Mouse (Mus musculus) embryonic facial prominence, embryonic 12.5 days (tissue): ENCODE measurements around the gene Fam217a. TPM values are rescaled to one million over a fixed set of nuclear protein-coding genes. Genes with fewer than 3 reads are reported as not detected.
"Not testable (repeated sequence)": the region's sequence is repeated elsewhere in the genome, so short reads cannot be mapped to it uniquely, and the experiment has no call there.

ENCODE experiments used
- ATAC-seq: fragments of 200-750 bp; cut with Nextera tagmentation; 2 replicates; pipeline ENCODE4 v1.8.0; 2017; ENCODE audit not compliant: insufficient number of reproducible peaks, insufficient read depth, low FRiP score, low TSS enrichment
- H3K27ac ChIP-seq: fragments of 300-500 bp; sonication (generic); 2 replicates; pipeline ENCODE4 v1.5.1; 2016; ENCODE audit warnings: mild to moderate bottlenecking
- H3K27me3 ChIP-seq: fragments of 300-500 bp; sonication (generic); 2 replicates; pipeline ENCODE4 v1.6.1; 2016; ENCODE audit warnings: mild to moderate bottlenecking, moderate library complexity
- H3K36me3 ChIP-seq: fragments of 300-500 bp; sonication (generic); 2 replicates; pipeline ENCODE4 v1.6.1; 2016; ENCODE audit warnings: mild to moderate bottlenecking
- H3K4me1 ChIP-seq: fragments of 300-500 bp; sonication (generic); 2 replicates; pipeline ENCODE4 v1.6.1; 2016
- H3K4me2 ChIP-seq: fragments of 300-500 bp; sonication (generic); replicated peaks from 2 replicates; pipeline ENCODE4 v1.6.1; 2016; ENCODE audit warnings: mild to moderate bottlenecking, moderate library complexity
- H3K4me3 ChIP-seq: fragments of 300-500 bp; sonication (generic); 2 replicates; pipeline ENCODE4 v1.5.1; 2016; ENCODE audit warnings: mild to moderate bottlenecking
- H3K9ac ChIP-seq: fragments of 300-500 bp; sonication (generic); 2 replicates; pipeline ENCODE4 v1.6.1; 2016; ENCODE audit warnings: mild to moderate bottlenecking, moderate library complexity
- H3K9me3 ChIP-seq: fragments of 300-500 bp; sonication (generic); 2 replicates; pipeline ENCODE4 v1.6.1; 2016; ENCODE audit warnings: mild to moderate bottlenecking, moderate library complexity
- WGBS: fragments of 180-500 bp; shearing (Covaris S2); methylation state at CpG from one replicate; pipeline ENCODE4 v1.1.7; 2016; 5-methylcytosine and 5-hydroxymethylcytosine counted together
- polyA plus RNA-seq: library from polyadenylated mRNA; unstranded; fragments of >200 nt; fragmentation: Nextera tagmentation; extraction: Ambion mirVana; gene quantifications from 2 replicates; pipeline ENCODE4 v1.2.1, GENCODE M21; 2016

The Fam217a gene
- polyA plus RNA-seq, 1 experiment from 2014 or later = 1.5 TPM

DNA sequence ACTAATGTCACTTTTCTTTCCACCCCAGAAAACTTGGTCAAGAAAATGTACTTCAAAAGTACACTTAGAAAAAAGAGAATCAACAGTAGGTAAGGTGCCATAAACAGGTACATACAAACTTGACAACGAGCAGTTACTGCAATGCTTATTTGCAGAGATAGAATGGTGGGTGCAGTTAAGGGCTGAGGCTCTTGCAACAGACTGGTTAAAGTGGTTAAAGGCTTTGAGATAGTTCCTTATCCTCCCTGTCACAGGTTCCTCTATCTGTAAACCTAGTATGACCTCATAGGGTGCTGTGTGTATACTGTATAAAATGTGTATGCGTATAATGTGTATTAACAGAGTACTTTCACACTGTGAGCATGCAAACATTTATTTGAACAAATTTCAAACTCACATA lies 27.3 kb upstream of the Fam217a start:
- not testable (repeated sequence) for H3K27me3 ChIP-seq, H3K36me3 ChIP-seq, H3K4me1 ChIP-seq, H3K4me2 ChIP-seq, H3K4me3 ChIP-seq, H3K9ac ChIP-seq, H3K9me3 ChIP-seq, ATAC-seq, H3K27ac ChIP-seq
- WGBS = 91% methylated on average over 2 of the region's 2 CpGs

DNA sequence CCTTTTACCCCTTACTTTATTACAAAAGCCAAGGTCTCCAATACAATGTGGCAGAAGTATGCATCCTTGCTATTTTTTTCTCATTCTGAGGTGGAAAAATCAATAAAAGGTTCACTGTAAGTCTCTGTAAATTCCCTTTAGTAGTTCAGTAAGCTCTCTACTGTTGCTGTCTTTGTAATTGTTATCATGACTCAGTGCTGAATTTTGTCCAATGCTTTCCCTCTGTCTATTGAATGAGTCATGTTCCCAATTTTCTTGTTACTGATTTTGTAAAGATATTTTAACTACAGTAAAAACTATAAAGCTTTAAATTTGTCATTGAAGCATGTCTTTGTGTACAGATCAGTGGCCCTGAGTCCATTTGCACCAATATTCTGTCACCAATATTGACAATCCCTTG lies 18.3 kb upstream of the Fam217a start:
- Histone ChIP-seq H3K9me3 (no peaks in the 10 kb centered on the region), H3K36me3 (no peaks in the 10 kb centered on the region), H3K4me2 (no peak overlapping the region), H3K27me3 (no peaks in the 10 kb centered on the region), H3K4me3 (no peak overlapping the region), H3K4me1 (no peaks in the 10 kb centered on the region), H3K9ac (no peak overlapping the region), H3K27ac (no peak overlapping the region)
- no peak for ATAC-seq

GRCm38 (mm10) chr13:34934931-34935644 lies 11.0 kb upstream of the Fam217a start:
- no peak overlapping the region for H3K9ac ChIP-seq
- no peak overlapping the region for H3K4me3 ChIP-seq
- no peak for ATAC-seq
- 74% methylated on average over 10 of the region's 10 CpGs for WGBS
- no peak overlapping the region for H3K27ac ChIP-seq
- no peaks in the 10 kb centered on the region for H3K27me3 ChIP-seq
- no peaks in the 10 kb centered on the region for H3K9me3 ChIP-seq
- H3K4me1 ChIP-seq = no peaks in the 10 kb centered on the region
- H3K4me2 ChIP-seq = no peak overlapping the region
- H3K36me3 ChIP-seq = no peaks in the 10 kb centered on the region

DNA sequence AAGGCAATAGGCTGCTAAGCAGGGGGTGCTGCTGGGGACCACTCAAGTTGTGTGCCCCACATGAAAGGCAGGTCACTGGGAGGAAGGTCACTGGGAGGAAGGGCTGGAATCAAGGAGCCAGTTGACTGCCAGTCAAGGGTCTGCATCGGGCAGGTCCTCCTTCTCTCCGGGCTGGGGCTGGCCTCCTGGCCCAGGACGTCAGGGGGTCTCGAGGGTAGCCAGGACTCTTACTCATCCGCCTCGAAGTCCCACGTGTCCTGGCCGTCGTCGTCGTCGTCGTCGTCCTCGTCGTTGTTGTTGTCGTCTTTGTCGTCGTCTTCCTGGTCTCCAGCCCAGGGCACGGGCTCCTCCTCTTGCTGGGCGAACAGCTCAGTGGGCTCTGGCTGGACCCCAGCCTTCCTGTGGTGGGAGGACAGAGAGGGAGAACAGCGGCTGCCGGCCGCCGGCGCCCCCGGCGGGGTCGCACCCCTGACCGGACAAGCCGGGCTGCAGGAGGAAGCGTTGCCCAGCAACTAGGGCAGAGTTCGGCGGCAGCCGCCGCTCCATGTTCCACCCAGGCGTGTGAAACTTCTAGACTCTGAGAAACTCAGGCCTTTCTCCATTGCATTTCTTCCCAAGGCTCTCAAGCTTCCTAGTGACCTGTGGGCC lies 7.5 kb downstream of the Fam217a start:
- ATAC-seq = no peak
- H3K4me1 ChIP-seq = 0 out of 2 replicates have a peak, but pooled peaks cover 3% of the 10 kb centered on the region
- H3K27me3 ChIP-seq = no peaks in the 10 kb centered on the region
- H3K4me3 ChIP-seq = peak overlapping the region; percentile 29
- no peaks in the 10 kb centered on the region for H3K9me3 ChIP-seq
- no peak overlapping the region for H3K27ac ChIP-seq
- no peaks in the 10 kb centered on the region for H3K36me3 ChIP-seq
- H3K4me2 ChIP-seq = peak overlapping the region; percentile 48
- H3K9ac ChIP-seq = no peak overlapping the region
- WGBS = 49% methylated on average over 37 of the region's 37 CpGs

GRCm38 (mm10) chr13:34914614-34915013 lies 9.5 kb downstream of the Fam217a start:
- no peaks in the 10 kb centered on the region for H3K9me3 ChIP-seq
- H3K36me3 ChIP-seq = no peaks in the 10 kb centered on the region
- 87% methylated on average over 9 of the region's 9 CpGs for WGBS
- no peaks in the 10 kb centered on the region for H3K27me3 ChIP-seq
- no peak overlapping the region for H3K4me2 ChIP-seq
- ATAC-seq = no peak
- H3K4me3 ChIP-seq = no peak overlapping the region
- H3K27ac ChIP-seq = no peak overlapping the region
- H3K9ac ChIP-seq = no peak overlapping the region
- H3K4me1 ChIP-seq = 0 out of 2 replicates have a peak, but pooled peaks cover 3% of the 10 kb centered on the region

DNA sequence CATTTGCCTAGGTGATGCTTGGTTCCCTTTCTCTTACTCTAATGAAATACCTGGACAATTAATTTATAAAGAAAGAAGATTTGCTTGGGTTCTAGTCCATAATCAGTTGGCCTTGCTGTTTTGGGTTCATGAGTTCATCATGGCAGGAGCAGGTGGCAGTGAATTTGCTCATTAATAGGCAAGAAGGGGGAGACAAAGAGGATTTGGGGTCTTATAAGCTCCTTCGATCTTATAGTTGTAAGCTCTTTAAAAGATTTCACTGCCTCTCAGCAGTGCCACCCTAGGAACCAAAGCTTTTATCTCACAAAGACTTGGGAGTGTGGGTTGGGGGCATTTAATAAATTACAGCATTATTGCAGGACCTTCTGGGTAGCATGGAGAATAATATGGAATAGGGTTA lies 31.2 kb downstream of the Fam217a start:
- 91% methylated on average over 1 of the region's 1 CpGs for WGBS
- Histone ChIP-seq H3K4me1 (no peaks in the 10 kb centered on the region), H3K27me3 (no peaks in the 10 kb centered on the region), H3K4me2 (no peak overlapping the region), H3K9ac (no peak overlapping the region), H3K9me3 (no peaks in the 10 kb centered on the region), H3K27ac (no peak overlapping the region), H3K4me3 (no peak overlapping the region), H3K36me3 (peaks cover 84% of the 10 kb centered on the region)
- ATAC-seq = no peak

DNA sequence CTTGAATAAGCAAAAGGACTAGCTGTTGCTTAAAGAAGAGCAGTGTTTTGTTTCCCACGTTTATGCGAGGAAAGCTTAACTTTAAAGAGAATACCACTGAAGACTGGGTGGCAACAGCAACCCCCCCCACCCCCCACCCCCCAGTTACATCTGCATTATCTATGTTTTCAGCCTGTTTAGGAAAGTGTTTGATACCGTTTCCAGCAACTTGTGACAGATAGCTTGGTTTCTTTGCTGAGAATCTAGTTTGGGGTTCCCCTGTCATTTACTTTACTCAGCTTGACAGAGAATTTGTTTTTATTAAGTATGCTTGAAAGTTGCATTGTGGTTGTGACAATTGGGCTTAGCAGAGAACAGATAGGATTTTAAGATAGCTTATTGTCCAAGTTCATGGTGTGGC lies 47.6 kb downstream of the Fam217a start:
- H3K4me3 ChIP-seq = peak overlapping the region; percentile 92
- peaks cover 19% of the 10 kb centered on the region for H3K4me1 ChIP-seq
- 11% methylated on average over 3 of the region's 3 CpGs for WGBS
- ATAC-seq = no peak
- peak overlapping the region; percentile 87 for H3K4me2 ChIP-seq
- H3K9me3 ChIP-seq = no peaks in the 10 kb centered on the region
- no peaks in the 10 kb centered on the region for H3K27me3 ChIP-seq
- H3K36me3 ChIP-seq = no peaks in the 10 kb centered on the region
- peak overlapping the region; percentile 96 for H3K9ac ChIP-seq
- H3K27ac ChIP-seq = no peak overlapping the region

DNA sequence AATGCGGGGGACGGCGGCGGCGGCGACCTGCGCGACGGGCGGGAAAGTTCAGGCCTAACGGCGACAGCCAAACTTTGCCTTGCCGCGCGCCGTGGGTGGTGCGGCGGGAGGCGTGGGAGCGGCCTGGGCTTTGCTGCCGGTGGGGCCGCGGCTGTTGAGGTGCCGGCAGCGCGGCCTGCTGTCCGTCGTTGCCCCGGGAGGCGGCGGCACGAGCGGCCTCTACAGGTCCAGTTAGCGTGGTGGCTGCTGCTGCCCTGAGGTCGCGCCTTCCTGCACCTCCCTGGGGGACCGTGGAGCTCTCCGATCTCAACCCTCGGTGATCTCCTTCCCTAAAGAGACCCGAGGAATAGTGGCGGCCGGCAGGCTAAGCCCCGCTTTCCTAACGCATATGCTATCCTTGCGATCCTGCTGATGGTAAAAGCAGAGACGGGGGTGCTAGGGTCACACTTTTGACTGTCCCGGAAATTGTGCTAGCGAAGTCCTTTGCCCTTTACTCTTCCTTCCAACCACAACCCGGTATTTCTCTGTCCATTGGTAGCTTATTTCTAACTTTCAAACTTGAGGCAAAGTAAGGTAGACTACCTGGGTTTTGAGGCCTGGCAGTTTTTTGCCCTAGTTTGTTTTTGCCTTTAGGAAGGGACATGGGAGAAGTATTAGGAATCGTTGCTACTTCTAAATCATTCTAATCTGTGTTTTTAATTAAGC lies 48.2 kb downstream of the Fam217a start:
- peak overlapping the region; percentile 96 for H3K9ac ChIP-seq
- H3K4me2 ChIP-seq = peak overlapping the region; percentile 87
- H3K4me3 ChIP-seq = peak overlapping the region; percentile 92
- WGBS = under 1% methylated on average over 50 of the region's 50 CpGs
- no peaks in the 10 kb centered on the region for H3K27me3 ChIP-seq
- H3K9me3 ChIP-seq = no peaks in the 10 kb centered on the region
- H3K4me1 ChIP-seq = peaks cover 19% of the 10 kb centered on the region
- peak; percentile 18; the same call in 1 of the 2 replicates for ATAC-seq
- H3K27ac ChIP-seq = peak overlapping the region; percentile 99
- no peaks in the 10 kb centered on the region for H3K36me3 ChIP-seq

DNA sequence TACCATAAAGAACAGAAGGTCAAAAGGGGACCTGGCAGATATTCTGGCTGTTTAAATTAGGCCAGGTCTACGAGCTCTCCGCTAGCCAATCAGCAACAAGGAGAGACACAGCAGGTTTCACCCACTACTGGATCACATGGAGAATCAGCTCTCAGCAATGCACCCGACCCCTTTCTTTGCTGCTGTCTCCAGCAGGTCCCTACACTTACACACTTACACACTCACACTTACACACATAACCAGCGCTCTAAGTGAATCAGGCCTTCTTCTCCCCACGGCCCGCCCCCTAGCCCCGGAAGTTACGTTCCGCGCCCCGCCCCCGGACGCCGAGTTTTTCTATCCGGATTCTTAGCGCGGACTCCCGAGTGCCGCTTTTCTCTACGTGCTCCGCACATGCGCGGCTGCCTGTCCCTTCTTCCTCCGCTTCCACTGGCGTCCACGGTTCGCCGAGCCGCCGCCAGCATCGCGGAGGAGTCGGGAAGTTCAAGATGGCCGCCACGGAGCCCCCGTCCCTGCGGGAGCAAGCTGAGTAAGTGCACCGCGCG lies 48.9 kb downstream of the Fam217a start, which contains the start of gene Prpf4b:
TSS of gene Prpf4b (plus strand) at position 137 of the 545 bp plus-strand sequence.
- H3K27ac ChIP-seq = peak within 1 kb of the TSS; percentile 99

DNA sequence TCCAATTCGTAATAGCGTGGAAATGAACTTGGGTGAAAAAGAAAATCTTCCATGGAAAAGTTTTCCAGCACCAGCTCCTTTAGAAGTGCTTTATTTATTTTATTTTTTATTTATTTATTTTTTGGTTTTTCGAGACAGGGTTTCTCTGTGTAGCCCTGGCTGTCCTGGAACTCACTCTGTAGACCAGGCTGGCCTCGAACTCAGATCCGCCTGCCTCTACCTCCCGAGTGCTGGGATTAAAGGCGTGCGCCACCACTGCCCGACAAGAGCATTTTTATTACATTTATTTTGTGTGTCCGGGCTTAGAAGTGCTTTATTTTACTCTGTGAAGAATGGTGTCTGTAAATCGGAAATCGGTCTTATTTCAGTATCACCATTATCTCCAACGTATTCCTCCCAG lies 49.4 kb downstream of the Fam217a start:
- 17% methylated on average over 13 of the region's 13 CpGs for WGBS
- Histone ChIP-seq H3K4me2 (peak overlapping the region; percentile 87), H3K4me1 (peaks cover 19% of the 10 kb centered on the region), H3K9ac (peak overlapping the region; percentile 96; the same call in 1 of the 2 replicates), H3K27ac (peak overlapping the region; percentile 99), H3K4me3 (peak overlapping the region; percentile 92)
- not testable (repeated sequence) for H3K9me3 ChIP-seq, H3K27me3 ChIP-seq, H3K36me3 ChIP-seq, ATAC-seq

More for the DNA sequence above, 48.9 kb downstream of the Fam217a start, which contains the start of gene Prpf4b:
- no peaks in the 10 kb centered on the region for H3K9me3 ChIP-seq
- WGBS = 1% methylated on average over 40 of the region's 40 CpGs
- H3K27me3 ChIP-seq = no peaks in the 10 kb centered on the region
- peak within 1 kb of the TSS; percentile 92 for H3K4me3 ChIP-seq
- ATAC-seq = peak; percentile 75
- H3K4me1 ChIP-seq = peaks cover 19% of the 10 kb centered on the region
- H3K36me3 ChIP-seq = no peaks in the 10 kb centered on the region
- peak within 1 kb of the TSS; percentile 87 for H3K4me2 ChIP-seq
- H3K9ac ChIP-seq = peak within 1 kb of the TSS; percentile 96

DNA sequence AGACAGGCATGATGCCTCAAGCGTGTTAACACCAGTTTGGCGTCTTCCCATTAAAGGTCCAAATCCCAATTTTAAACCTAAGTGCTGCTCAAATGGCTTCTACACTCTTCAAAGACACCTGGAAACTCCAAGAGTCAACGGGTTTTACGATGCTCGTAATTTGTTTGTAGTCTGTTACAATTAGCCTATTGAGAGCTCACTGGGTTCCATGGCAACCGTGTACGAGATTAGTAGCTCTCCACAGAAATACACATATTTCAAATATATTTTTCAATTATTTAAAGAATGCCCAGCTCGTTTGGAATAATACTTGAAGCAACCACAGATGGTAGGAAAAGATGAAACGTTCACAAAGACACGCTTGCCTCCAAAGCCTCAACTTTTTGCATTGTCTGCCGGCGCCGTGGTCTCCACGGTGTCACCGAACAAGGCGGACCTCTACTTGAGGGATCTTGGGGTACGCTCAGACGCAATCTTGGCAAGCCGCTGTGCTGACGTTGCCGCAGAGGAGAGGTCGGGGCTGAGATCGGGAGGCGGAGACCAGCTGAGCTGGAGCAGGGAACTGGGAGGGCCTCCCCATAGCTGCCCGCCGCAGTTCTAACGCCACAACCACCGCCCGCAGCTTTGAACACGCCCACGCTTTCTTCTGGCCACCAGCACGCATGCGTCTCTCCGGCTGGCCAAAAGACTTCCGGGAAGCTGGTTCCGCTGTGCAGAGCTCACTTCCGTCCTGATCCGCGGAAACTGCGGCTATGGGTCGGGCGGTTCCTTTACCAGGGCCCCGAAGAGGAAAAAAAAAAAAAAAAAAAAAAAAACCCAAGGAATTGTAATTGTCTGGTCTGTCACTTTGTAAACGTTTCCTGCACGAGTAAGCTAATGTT lies 50.1 kb downstream of the Fam217a start:
- Histone ChIP-seq H3K9ac (peak overlapping the region; percentile 50), H3K9me3 (no peaks in the 10 kb centered on the region), H3K4me1 (peaks cover 19% of the 10 kb centered on the region), H3K4me3 (peak overlapping the region; percentile 92), H3K4me2 (peak overlapping the region; percentile 87), H3K36me3 (no peaks in the 10 kb centered on the region), H3K27ac (peak overlapping the region; percentile 99), H3K27me3 (no peaks in the 10 kb centered on the region)
- ATAC-seq = peak; percentile 95
- 3% methylated on average over 43 of the region's 45 CpGs for WGBS
